Mouse (Mus musculus): ENCODE data around the gene Cdc42bpb. TPM values are rescaled to one million over a fixed set of nuclear protein-coding genes. Genes with fewer than 3 reads are reported as not detected.

Gene Cdc42bpb
- polyA plus RNA-seq, 1 experiment from 2014 or later = 40.0 TPM

DNA sequence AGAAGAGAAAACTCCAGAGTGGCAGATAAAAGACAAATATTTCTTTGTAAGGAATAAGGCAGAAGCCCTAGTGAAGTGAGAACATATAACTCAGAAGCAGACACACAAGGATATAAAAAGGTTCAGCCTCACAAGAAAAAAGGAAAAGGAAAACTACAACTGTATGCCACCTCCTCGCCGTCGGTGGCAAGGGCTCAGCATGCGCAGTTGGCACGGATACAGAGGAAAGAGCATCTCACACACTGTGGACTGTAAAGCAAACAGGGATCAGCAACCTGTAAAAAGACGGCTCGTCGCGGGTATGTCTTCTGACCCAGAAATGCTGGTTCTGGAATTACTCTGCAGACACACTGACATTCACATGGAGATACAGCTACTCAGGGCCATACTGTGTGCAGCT, 45.9 kb downstream of the Cdc42bpb start:
- WGBS = 90% methylated on average over 9 of the region's 9 CpGs
- H3K27me3 ChIP-seq = no peaks in the 10 kb centered on the region
- no peak overlapping the region for H3K4me2 ChIP-seq
- H3K9me3 ChIP-seq (replicated peaks) = no peaks in the 10 kb centered on the region
- ATAC-seq (replicated peaks; ENCODE audit: low FRiP score) = no peak
- H3K36me3 ChIP-seq = peaks cover 95% of the 10 kb centered on the region
- no peak overlapping the region for H3K4me3 ChIP-seq (replicated peaks)
- H3K4me1 ChIP-seq = no peaks in the 10 kb centered on the region
- no peak overlapping the region for H3K9ac ChIP-seq
- H3K27ac ChIP-seq = no peak overlapping the region

DNA sequence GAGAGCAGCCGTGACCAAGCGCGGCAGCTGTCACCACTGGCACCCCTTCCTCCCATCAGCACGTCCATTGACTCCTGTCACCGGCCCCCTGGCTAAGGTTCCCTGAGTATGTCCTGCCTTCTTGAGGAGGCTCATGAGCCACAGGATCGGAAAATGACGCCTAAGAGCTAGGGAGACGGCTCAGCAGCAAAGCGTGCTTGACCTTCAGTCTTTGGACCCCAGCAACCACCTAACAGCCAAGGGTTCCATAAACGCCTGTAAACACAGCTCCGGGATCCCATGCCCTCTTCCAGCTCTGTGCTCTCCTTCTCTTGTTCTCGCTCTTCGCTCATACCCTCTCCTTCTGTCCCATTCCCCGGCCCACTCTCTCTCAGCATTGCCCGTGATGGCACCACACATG, 48.2 kb downstream of the Cdc42bpb start:
- ATAC-seq (replicated peaks; ENCODE audit: low FRiP score) = no peak
- H3K4me1 ChIP-seq = no peaks in the 10 kb centered on the region
- 93% methylated on average over 15 of the region's 15 CpGs for WGBS
- H3K4me2 ChIP-seq = no peak overlapping the region
- no peak overlapping the region for H3K4me3 ChIP-seq (replicated peaks)
- H3K36me3 ChIP-seq = peaks cover 94% of the 10 kb centered on the region
- no peaks in the 10 kb centered on the region for H3K27me3 ChIP-seq
- no peak overlapping the region for H3K27ac ChIP-seq
- H3K9ac ChIP-seq = no peak overlapping the region
- H3K9me3 ChIP-seq (replicated peaks) = no peaks in the 10 kb centered on the region

DNA sequence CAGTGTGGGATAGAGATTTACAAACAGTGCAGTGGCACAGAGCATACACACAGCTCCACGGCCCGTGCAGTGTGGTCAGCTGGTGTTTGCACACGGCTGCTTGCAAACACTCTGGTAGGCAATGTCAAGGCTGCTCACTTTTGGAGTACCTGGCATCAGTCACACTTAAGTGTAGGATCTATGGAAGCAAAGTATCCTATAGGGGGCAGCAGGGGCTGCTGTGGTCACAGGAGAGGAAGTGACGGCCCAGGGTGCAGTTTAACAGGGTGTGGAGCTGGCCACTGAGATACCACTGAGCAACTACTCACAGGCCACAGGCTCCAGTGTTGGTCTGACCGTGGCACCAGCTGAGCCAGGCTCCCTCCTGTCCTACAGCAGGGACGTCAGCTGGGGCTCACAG, 49.2 kb downstream of the Cdc42bpb start:
- Histone ChIP-seq H3K36me3 (peaks cover 97% of the 10 kb centered on the region), H3K27me3 (no peaks in the 10 kb centered on the region), H3K27ac (no peak overlapping the region), H3K4me2 (no peak overlapping the region), H3K4me1 (no peaks in the 10 kb centered on the region), H3K9me3 (replicated peaks) (no peaks in the 10 kb centered on the region), H3K9ac (no peak overlapping the region), H3K4me3 (replicated peaks) (no peak overlapping the region)
- ATAC-seq (replicated peaks; ENCODE audit: low FRiP score) = 0 out of 2 replicates have a peak, but pooled peaks have one; percentile 20
- 89% methylated on average over 6 of the region's 6 CpGs for WGBS

DNA sequence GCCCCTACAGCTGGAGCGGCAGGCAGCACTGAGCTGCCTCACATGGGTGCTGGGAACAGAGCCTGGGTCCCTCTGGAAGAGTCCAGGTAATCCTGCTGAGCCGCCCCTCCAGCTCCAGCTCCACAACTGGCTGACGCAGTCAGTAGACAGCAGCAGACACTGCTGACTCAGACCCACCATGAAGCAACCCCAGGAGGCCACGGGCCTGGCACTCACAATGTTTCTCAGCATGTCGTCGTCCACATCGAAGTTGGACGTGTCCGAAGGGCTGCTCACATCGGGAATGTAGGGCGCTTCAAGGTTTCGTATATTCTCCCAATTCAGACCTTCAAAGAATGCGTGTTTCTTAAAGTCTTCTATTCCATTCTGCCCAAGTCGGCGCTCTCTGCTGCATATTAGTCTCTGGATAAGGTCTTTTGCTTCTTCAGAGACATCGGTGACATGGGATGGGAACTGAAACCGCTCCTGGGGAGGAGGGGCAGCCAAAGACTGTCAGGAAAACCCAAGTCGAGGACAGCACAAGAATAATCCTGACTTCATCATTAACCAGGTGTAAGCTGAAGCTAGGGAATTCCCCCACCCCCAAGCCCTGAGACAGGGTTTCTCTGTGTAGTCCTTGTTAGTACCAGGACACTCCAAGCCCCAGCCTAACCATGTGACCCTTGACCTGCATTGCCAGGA, 51.6 kb downstream of the Cdc42bpb start:
- no peak overlapping the region for H3K4me2 ChIP-seq
- H3K4me3 ChIP-seq (replicated peaks) = no peak overlapping the region
- peaks cover 99% of the 10 kb centered on the region for H3K36me3 ChIP-seq
- no peak for ATAC-seq (replicated peaks; ENCODE audit: low FRiP score)
- no peaks in the 10 kb centered on the region for H3K27me3 ChIP-seq
- no peaks in the 10 kb centered on the region for H3K4me1 ChIP-seq
- no peak overlapping the region for H3K9ac ChIP-seq
- no peaks in the 10 kb centered on the region for H3K9me3 ChIP-seq (replicated peaks)
- H3K27ac ChIP-seq = no peak overlapping the region
- WGBS = 93% methylated on average over 18 of the region's 18 CpGs

GRCm38 (mm10) chr12:111324949-111325348, 52.6 kb downstream of the Cdc42bpb start:
- WGBS = 91% methylated on average over 12 of the region's 12 CpGs
- no peaks in the 10 kb centered on the region for H3K9me3 ChIP-seq (replicated peaks)
- H3K9ac ChIP-seq = no peak overlapping the region
- no peak overlapping the region for H3K4me2 ChIP-seq
- H3K4me1 ChIP-seq = no peaks in the 10 kb centered on the region
- no peak overlapping the region for H3K27ac ChIP-seq
- H3K36me3 ChIP-seq = peaks cover 99% of the 10 kb centered on the region
- H3K27me3 ChIP-seq = no peaks in the 10 kb centered on the region
- H3K4me3 ChIP-seq (replicated peaks) = no peak overlapping the region
- ATAC-seq (replicated peaks; ENCODE audit: low FRiP score) = no peak

- ATAC-seq (replicated peaks; ENCODE audit: low FRiP score) = no peak
- no peaks in the 10 kb centered on the region for H3K27me3 ChIP-seq
- no peak overlapping the region for H3K9ac ChIP-seq
- no peak overlapping the region for H3K4me2 ChIP-seq
- peaks cover 99% of the 10 kb centered on the region for H3K36me3 ChIP-seq
- no peaks in the 10 kb centered on the region for H3K9me3 ChIP-seq (replicated peaks)
- H3K27ac ChIP-seq = no peak overlapping the region
- no peaks in the 10 kb centered on the region for H3K4me1 ChIP-seq
- H3K4me3 ChIP-seq (replicated peaks) = no peak overlapping the region
- WGBS = 88% methylated on average over 21 of the region's 21 CpGs
Measured at GRCm38 (mm10) chr12:111324536-111324935, 53.0 kb downstream of the Cdc42bpb start.

GRCm38 (mm10) chr12:111323423-111323822, 54.1 kb downstream of the Cdc42bpb start:
- H3K4me3 ChIP-seq (replicated peaks) = no peak overlapping the region
- ATAC-seq (replicated peaks; ENCODE audit: low FRiP score) = no peak
- peaks cover 99% of the 10 kb centered on the region for H3K36me3 ChIP-seq
- no peak overlapping the region for H3K9ac ChIP-seq
- no peaks in the 10 kb centered on the region for H3K27me3 ChIP-seq
- no peak overlapping the region for H3K27ac ChIP-seq
- H3K9me3 ChIP-seq (replicated peaks) = no peaks in the 10 kb centered on the region
- no peak overlapping the region for H3K4me2 ChIP-seq
- H3K4me1 ChIP-seq = no peaks in the 10 kb centered on the region
- 63% methylated on average over 4 of the region's 4 CpGs for WGBS

- no peaks in the 10 kb centered on the region for H3K27me3 ChIP-seq
- no peak overlapping the region for H3K4me2 ChIP-seq
- 82% methylated on average over 13 of the region's 13 CpGs for WGBS
- ATAC-seq (replicated peaks; ENCODE audit: low FRiP score) = no peak
- no peak overlapping the region for H3K9ac ChIP-seq
- no peak overlapping the region for H3K27ac ChIP-seq
- H3K9me3 ChIP-seq (replicated peaks) = no peaks in the 10 kb centered on the region
- no peaks in the 10 kb centered on the region for H3K4me1 ChIP-seq
- H3K4me3 ChIP-seq (replicated peaks) = no peak overlapping the region
- H3K36me3 ChIP-seq = peaks cover 99% of the 10 kb centered on the region
Measured at GRCm38 (mm10) chr12:111321832-111322231, 55.7 kb downstream of the Cdc42bpb start.

GRCm38 (mm10) chr12:111320549-111320948, 57.0 kb downstream of the Cdc42bpb start:
- H3K4me1 ChIP-seq = no peaks in the 10 kb centered on the region
- H3K9me3 ChIP-seq (replicated peaks) = no peaks in the 10 kb centered on the region
- no peak for ATAC-seq (replicated peaks; ENCODE audit: low FRiP score)
- no peak overlapping the region for H3K4me2 ChIP-seq
- no peak overlapping the region for H3K27ac ChIP-seq
- H3K27me3 ChIP-seq = no peaks in the 10 kb centered on the region
- peaks cover 100% of the 10 kb centered on the region for H3K36me3 ChIP-seq
- H3K9ac ChIP-seq = no peak overlapping the region
- H3K4me3 ChIP-seq (replicated peaks) = no peak overlapping the region
- 85% methylated on average over 12 of the region's 12 CpGs for WGBS

DNA sequence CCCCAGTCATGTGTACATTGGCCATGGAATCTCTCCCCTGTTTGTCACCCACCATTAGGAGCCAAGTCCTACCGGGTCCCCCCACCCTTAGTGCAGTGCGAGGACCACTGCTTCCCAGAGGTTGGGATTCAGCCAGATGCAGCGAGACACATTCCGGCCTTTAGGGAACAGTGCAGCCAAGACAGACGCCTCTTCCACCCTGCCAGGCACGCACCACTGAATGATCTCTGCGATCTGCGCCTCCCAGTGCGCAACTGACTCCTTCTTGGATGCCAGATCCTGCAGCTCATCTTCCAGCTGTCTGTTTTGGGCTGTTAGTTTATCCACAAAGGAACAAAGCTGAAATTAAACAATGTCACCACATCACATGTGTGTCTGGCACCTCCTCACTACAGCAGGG, 59.8 kb downstream of the Cdc42bpb start:
- Histone ChIP-seq H3K4me3 (replicated peaks) (no peak overlapping the region), H3K4me2 (no peak overlapping the region), H3K36me3 (peaks cover 100% of the 10 kb centered on the region), H3K27me3 (no peaks in the 10 kb centered on the region), H3K9ac (no peak overlapping the region), H3K4me1 (no peaks in the 10 kb centered on the region), H3K9me3 (replicated peaks) (no peaks in the 10 kb centered on the region), H3K27ac (no peak overlapping the region)
- WGBS = 96% methylated on average over 9 of the region's 9 CpGs
- no peak for ATAC-seq (replicated peaks; ENCODE audit: low FRiP score)

- Histone ChIP-seq H3K4me1 (no peaks in the 10 kb centered on the region), H3K9me3 (replicated peaks) (no peaks in the 10 kb centered on the region), H3K36me3 (peaks cover 100% of the 10 kb centered on the region), H3K4me2 (no peak overlapping the region), H3K4me3 (replicated peaks) (no peak overlapping the region), H3K9ac (no peak overlapping the region), H3K27ac (no peak overlapping the region), H3K27me3 (no peaks in the 10 kb centered on the region)
- no peak for ATAC-seq (replicated peaks; ENCODE audit: low FRiP score)
- 94% methylated on average over 7 of the region's 7 CpGs for WGBS
Measured at GRCm38 (mm10) chr12:111314273-111314672, 63.2 kb downstream of the Cdc42bpb start.

- no peak overlapping the region for H3K4me3 ChIP-seq (replicated peaks)
- H3K27me3 ChIP-seq = no peaks in the 10 kb centered on the region
- H3K4me2 ChIP-seq = no peak overlapping the region
- H3K27ac ChIP-seq = no peak overlapping the region
- H3K36me3 ChIP-seq = peaks cover 98% of the 10 kb centered on the region
- ATAC-seq (replicated peaks; ENCODE audit: low FRiP score) = no peak
- H3K9ac ChIP-seq = no peak overlapping the region
- H3K4me1 ChIP-seq = no peaks in the 10 kb centered on the region
- WGBS = 92% methylated on average over 10 of the region's 10 CpGs
- no peaks in the 10 kb centered on the region for H3K9me3 ChIP-seq (replicated peaks)
Measured at GRCm38 (mm10) chr12:111311775-111312174, 65.7 kb downstream of the Cdc42bpb start.

DNA sequence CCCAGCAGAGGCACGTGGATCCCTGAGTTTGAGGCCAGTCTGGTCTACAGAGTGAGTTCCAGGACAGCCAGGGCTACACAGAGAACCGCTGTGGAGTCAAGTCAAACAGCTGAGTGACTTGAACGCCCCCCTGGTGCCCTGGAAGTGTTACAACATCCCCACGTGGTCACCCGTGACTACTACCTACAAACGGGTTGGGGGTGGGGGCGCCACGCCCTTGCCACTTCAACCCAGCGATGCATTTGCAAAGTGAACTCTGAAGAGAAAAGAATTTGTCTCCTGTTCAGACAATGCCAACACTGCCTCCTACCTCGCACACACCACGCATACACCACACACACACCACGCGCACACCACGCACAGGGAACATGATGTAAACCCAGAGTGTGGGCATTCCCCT, 67.6 kb downstream of the Cdc42bpb start:
- Histone ChIP-seq H3K4me1 (no peaks in the 10 kb centered on the region), H3K9ac (no peak overlapping the region), H3K27me3 (no peaks in the 10 kb centered on the region), H3K4me3 (replicated peaks) (no peak overlapping the region), H3K36me3 (peaks cover 98% of the 10 kb centered on the region), H3K9me3 (replicated peaks) (no peaks in the 10 kb centered on the region), H3K27ac (no peak overlapping the region), H3K4me2 (no peak overlapping the region)
- no peak for ATAC-seq (replicated peaks; ENCODE audit: low FRiP score)
- 85% methylated on average over 14 of the region's 14 CpGs for WGBS
